Comparison of ENCODE assay signal across 17 mouse cellular contexts in genomic region chr12:25180289-25180688, GRCm38 (mm10).
"Had no signal": no experiment of that assay in that cellular context is flagged by ENCODE, and none has a peak within 500 bp of the region (broad histone marks: within the 10 kb centered on the region; RNA-seq: fewer than 3 reads in every experiment).

No protein-coding gene starts in this region.

- H3K36me3 ChIP-seq: limb, embryonic 12.5 days; limb, embryonic 15.5 days; lung, embryonic 15.5 days; midbrain, embryonic 12.5 days; neural tube, embryonic 12.5 days; neural tube, embryonic 15.5 days had no signal

- H3K4me2 ChIP-seq: limb, embryonic 12.5 days; limb, embryonic 15.5 days; liver, embryonic 11.5 days; lung, embryonic 15.5 days; midbrain, embryonic 12.5 days; neural tube, embryonic 12.5 days; neural tube, embryonic 15.5 days had no signal

- ATAC-seq: inflammation-experienced regulatory T-cells, adult 6 months; intestine, embryonic 16.5 days; liver, postnatal 0 days had no signal

- H3K9ac ChIP-seq: limb, embryonic 12.5 days; limb, embryonic 15.5 days; liver, embryonic 14.5 days; liver, postnatal 0 days; lung, embryonic 15.5 days; midbrain, embryonic 12.5 days; neural tube, embryonic 12.5 days; neural tube, embryonic 15.5 days had no signal

- H3K9me3 ChIP-seq: limb, embryonic 15.5 days; lung, embryonic 15.5 days; neural tube, embryonic 12.5 days; neural tube, embryonic 15.5 days had no signal

- H3K27me3 ChIP-seq: limb, embryonic 12.5 days; limb, embryonic 15.5 days; lung, embryonic 15.5 days; midbrain, embryonic 12.5 days; neural tube, embryonic 12.5 days; neural tube, embryonic 15.5 days had no signal

- H3K4me3 ChIP-seq: limb, embryonic 12.5 days; limb, embryonic 15.5 days; lung, embryonic 15.5 days; midbrain, embryonic 12.5 days; neural tube, embryonic 12.5 days; neural tube, embryonic 15.5 days had no signal

- H3K4me1 ChIP-seq: limb, embryonic 12.5 days; midbrain, embryonic 12.5 days; neural tube, embryonic 12.5 days had no signal

- H3K27ac ChIP-seq: limb, embryonic 12.5 days; limb, embryonic 15.5 days; liver, embryonic 14.5 days; midbrain, embryonic 12.5 days; neural tube, embryonic 12.5 days; neural tube, embryonic 15.5 days had no signal

- DNase-seq: kidney, postnatal 36 days; left cerebral cortex, postnatal 4 days; liver, postnatal 0 days; lung, postnatal 14 days; lung, postnatal 4 days; thymus, adult 18-20 months; thymus, postnatal 14 days had no signal
